Mouse (Mus musculus) G1E (cell line): ENCODE measurements around the gene Esrra.

ENCODE experiments used
- CTCF ChIP-seq: IDR thresholded peaks from 2 replicates; pipeline ENCODE4 v1.5.1; 2012; ENCODE audit warnings: low read depth, low read length, inconsistent platforms, mixed read lengths
- GATA1 ChIP-seq: IDR thresholded peaks from 2 replicates; pipeline ENCODE4 v1.6.1; 2012; ENCODE audit warnings: borderline replicate concordance, low read length, inconsistent platforms, mixed read lengths
- GATA2 ChIP-seq: IDR thresholded peaks from 2 replicates; pipeline ENCODE4 v1.6.1; 2012; ENCODE audit warnings: low read depth, low read length, inconsistent platforms, borderline replicate concordance
- POLR2AphosphoS5 ChIP-seq: IDR thresholded peaks from 2 replicates; pipeline ENCODE4 v1.6.1; 2012; ENCODE audit warnings: low read depth, low read length, inconsistent platforms; ENCODE audit not compliant: insufficient replicate concordance
- TAL1 ChIP-seq: conservative IDR thresholded peaks from 2 replicates; pipeline ENCODE4 v1.6.1; 2012; ENCODE audit warnings: low read depth, low read length, inconsistent platforms, mixed read lengths

- TF ChIP-seq GATA2, result no peak
- no peak for TF ChIP-seq CTCF
- TF ChIP-seq POLR2AphosphoS5, result no peak
- no peak for TF ChIP-seq GATA1
- no peak for TF ChIP-seq TAL1
These were observed 1.5 kb downstream of the Esrra start for GRCm38 (mm10) chr19:6919876-6920740.
